Mouse (Mus musculus): ENCODE results near the gene Slc39a11. TPM values are rescaled to one million over a fixed set of nuclear protein-coding genes. Genes with fewer than 3 reads are reported as not detected.

Gene Slc39a11
- polyA plus RNA-seq, 1 experiment from 2014 or later, result 32.3 TPM

DNA sequence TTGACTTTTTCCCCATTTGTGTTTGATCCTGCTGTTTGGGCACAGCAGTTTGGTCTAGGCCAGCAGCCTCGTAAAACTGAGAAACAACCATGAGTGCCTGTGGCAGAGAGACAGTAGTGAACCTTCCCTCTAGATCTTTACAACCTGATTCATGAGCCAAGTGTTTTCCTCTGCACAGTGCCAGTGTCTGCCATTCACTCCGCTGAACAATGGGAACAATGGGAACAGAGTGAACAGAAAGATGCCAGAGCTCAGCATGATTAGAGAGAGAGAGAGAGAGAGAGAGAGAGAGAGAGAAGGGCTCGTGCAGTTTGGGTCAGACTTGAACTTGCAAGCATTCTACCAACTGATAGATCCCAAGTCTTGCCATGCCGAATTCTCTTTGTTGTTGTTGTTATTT lies 199.2 kb downstream of the Slc39a11 start:
- 51% methylated on average over 4 of the region's 4 CpGs for WGBS
- no peak overlapping the region for H3K27ac ChIP-seq
- no peak overlapping the region for H3K4me2 ChIP-seq (replicated peaks)

GRCm38 (mm10) chr11:113450028-113450427 lies 199.9 kb downstream of the Slc39a11 start:
- H3K9me3 ChIP-seq (replicated peaks), result peaks cover 5% of the 10 kb centered on the region; the same call in 1 of the 2 replicates
- no peak for ATAC-seq (ENCODE audit: low FRiP score)
- H3K4me3 ChIP-seq, result no peak overlapping the region
- no peaks in the 10 kb centered on the region for H3K27me3 ChIP-seq
- H3K4me1 ChIP-seq, result peaks cover 29% of the 10 kb centered on the region
- WGBS, result 92% methylated on average over 5 of the region's 6 CpGs
- H3K36me3 ChIP-seq, result no peaks in the 10 kb centered on the region
- no peak overlapping the region for H3K9ac ChIP-seq
- H3K4me2 ChIP-seq (replicated peaks), result no peak overlapping the region
- H3K27ac ChIP-seq, result no peak overlapping the region; the same call in 1 of the 2 replicates

More for the DNA sequence above, 199.2 kb downstream of the Slc39a11 start:
- Histone ChIP-seq H3K4me1 (peaks cover 29% of the 10 kb centered on the region), H3K9me3 (replicated peaks) (peaks cover 5% of the 10 kb centered on the region; the same call in 1 of the 2 replicates), H3K36me3 (no peaks in the 10 kb centered on the region), H3K9ac (no peak overlapping the region), H3K27me3 (no peaks in the 10 kb centered on the region), H3K4me3 (no peak overlapping the region)
- ATAC-seq (ENCODE audit: low FRiP score), result no peak

DNA sequence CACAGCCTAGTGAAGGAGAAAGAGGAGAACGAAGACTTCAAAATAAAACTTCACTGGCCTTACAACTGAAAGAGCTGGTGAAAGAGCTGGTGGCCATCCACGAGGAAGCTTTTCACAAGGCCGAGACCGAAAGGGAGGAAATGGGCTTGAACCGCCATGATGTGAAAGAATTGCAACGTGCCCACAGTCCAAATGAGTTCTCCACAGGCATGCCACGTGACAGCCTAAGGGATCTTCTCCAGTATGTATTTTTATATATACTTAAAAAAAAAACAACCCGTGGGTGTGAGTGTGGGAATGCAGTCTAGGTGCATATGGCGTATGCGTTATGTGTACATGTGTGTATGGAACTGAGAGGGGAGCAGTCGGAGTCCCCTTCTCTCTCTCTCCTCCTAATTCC lies 207.8 kb downstream of the Slc39a11 start:
- ATAC-seq (ENCODE audit: low FRiP score), result no peak
- 0 out of 2 replicates have a peak, but pooled peaks cover 6% of the 10 kb centered on the region for H3K27me3 ChIP-seq

DNA sequence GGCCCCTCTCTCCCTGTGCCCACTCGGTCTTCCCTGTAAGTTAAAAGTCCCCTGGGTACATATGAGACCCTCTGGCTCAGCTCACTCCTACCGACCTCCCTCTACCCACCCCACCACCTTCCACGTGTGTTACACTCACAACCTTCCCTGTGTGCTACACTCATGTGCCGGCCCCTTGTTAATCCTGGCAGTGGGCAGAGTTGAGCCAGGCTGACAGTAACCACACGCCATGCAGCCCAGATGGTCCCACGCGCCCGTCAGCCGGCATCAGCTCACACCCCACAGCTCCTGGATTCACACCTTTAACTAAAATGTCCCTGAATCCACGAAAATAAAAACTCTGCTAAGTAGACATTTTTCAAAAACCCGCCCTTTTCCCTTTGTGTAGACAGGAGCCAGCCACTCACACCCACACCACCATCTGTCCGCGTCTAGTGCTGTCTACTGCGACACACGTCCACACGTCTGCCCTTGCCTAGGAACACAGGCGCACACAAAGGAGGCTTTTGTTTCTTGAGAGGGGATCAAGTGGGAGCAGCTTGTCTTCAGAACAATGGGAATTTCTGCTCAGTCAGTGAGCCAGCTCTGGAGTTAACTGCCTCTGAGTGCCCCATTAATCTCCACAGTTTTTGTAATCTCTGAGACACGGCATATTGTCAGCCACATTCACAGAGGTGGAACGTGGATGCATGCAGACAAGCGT lies 210.4 kb downstream of the Slc39a11 start:
- Histone ChIP-seq H3K4me3 (no peak overlapping the region), H3K4me2 (replicated peaks) (peak overlapping the region; percentile 3; the same call in 1 of the 2 replicates), H3K4me1 (peaks cover 33% of the 10 kb centered on the region), H3K36me3 (no peaks in the 10 kb centered on the region), H3K9me3 (replicated peaks) (no peaks in the 10 kb centered on the region; the same call in 1 of the 2 replicates), H3K27me3 (peaks cover 8% of the 10 kb centered on the region; the same call in 1 of the 2 replicates), H3K27ac (peak overlapping the region; percentile 87), H3K9ac (peak overlapping the region; percentile 27)
- peak; percentile 89 for ATAC-seq (ENCODE audit: low FRiP score)
- WGBS, result 25% methylated on average over 20 of the region's 20 CpGs

More for the DNA sequence above, 207.8 kb downstream of the Slc39a11 start:
- Histone ChIP-seq H3K4me2 (replicated peaks) (no peak overlapping the region), H3K27ac (no peak overlapping the region), H3K9me3 (replicated peaks) (peaks cover 5% of the 10 kb centered on the region; the same call in 1 of the 2 replicates), H3K36me3 (no peaks in the 10 kb centered on the region), H3K9ac (no peak overlapping the region), H3K4me3 (no peak overlapping the region), H3K4me1 (peaks cover 20% of the 10 kb centered on the region)
- WGBS, result 95% methylated on average over 11 of the region's 11 CpGs

DNA sequence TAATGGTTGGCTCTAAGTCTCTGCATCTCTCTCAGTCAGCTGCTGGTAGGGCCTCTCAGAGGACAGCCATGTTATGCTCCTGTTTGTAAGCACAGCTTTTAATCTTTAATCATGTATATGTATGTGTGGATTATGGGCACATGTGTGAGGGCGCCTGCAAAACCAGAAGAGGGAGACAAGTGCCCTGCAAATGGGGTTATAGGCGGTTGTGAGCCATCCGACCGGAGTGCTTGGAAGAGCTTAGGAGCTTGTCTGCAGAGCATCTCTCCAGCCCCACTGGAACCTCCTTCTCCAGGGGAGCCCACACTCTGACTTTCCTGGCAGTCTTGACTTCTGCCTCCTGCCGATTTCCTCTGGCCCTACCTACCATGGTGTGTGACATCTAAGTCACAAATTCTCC lies 211.0 kb downstream of the Slc39a11 start:
- WGBS, result 80% methylated on average over 5 of the region's 5 CpGs
- H3K27me3 ChIP-seq, result peaks cover 11% of the 10 kb centered on the region; the same call in 1 of the 2 replicates
- H3K4me3 ChIP-seq, result no peak overlapping the region
- H3K36me3 ChIP-seq, result no peaks in the 10 kb centered on the region
- no peak overlapping the region for H3K4me2 ChIP-seq (replicated peaks)
- H3K9me3 ChIP-seq (replicated peaks), result no peaks in the 10 kb centered on the region; the same call in 1 of the 2 replicates
- peak overlapping the region; percentile 87 for H3K27ac ChIP-seq
- peaks cover 35% of the 10 kb centered on the region for H3K4me1 ChIP-seq
- ATAC-seq (ENCODE audit: low FRiP score), result peak; percentile 8
- peak overlapping the region; percentile 27 for H3K9ac ChIP-seq

DNA sequence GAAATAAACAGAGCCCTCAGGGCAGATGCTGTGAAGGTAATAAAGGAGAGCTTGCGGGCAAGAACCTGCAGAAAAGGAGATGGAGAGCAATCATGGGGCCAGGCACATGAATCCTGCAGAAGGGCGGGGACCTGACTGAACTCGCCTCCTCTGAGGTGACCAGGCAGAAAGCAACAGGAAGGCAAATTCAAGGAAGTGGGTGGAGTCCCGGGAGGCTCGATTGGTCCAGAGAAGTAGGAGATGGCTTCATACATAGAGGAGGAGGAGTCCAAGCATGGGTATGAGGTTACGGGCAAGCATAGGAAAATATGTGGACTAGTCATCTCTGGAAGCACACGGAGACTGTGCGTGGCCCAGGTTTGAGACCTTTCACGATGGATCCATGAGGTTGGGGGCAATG lies 212.5 kb downstream of the Slc39a11 start:
- Histone ChIP-seq H3K27ac (no peak overlapping the region), H3K9ac (no peak overlapping the region), H3K9me3 (replicated peaks) (no peaks in the 10 kb centered on the region; the same call in 1 of the 2 replicates), H3K4me3 (no peak overlapping the region), H3K27me3 (peaks cover 11% of the 10 kb centered on the region; the same call in 1 of the 2 replicates), H3K4me2 (replicated peaks) (no peak overlapping the region), H3K4me1 (peaks cover 36% of the 10 kb centered on the region), H3K36me3 (no peaks in the 10 kb centered on the region)
- no peak for ATAC-seq (ENCODE audit: low FRiP score)
- WGBS, result 93% methylated on average over 9 of the region's 9 CpGs

DNA sequence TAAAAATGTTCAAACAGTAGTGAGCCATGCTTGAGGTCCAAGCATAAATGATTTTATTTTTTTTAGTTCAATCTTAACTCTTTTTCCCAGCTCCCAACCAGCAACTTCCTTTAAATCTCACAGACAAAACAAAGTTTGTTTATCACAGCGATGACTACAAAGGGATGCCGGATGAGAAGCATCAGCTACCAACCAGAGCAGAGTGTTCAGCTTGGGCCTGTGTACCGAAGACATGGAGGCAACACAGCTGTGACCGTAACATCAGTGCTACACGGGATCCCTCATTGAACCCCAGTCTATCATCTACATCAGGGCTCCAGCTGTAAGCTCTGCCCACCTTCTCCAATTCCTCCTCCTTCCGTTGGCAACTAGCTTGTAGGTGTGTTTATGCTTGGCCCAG lies 213.6 kb downstream of the Slc39a11 start:
- Histone ChIP-seq H3K9ac (no peak overlapping the region), H3K27me3 (peaks cover 10% of the 10 kb centered on the region; the same call in 1 of the 2 replicates), H3K4me3 (no peak overlapping the region), H3K4me1 (peaks cover 37% of the 10 kb centered on the region), H3K9me3 (replicated peaks) (peaks cover 4% of the 10 kb centered on the region; the same call in 1 of the 2 replicates), H3K4me2 (replicated peaks) (no peak overlapping the region), H3K27ac (no peak overlapping the region), H3K36me3 (0 out of 2 replicates have a peak, but pooled peaks cover 3% of the 10 kb centered on the region)
- no peak for ATAC-seq (ENCODE audit: low FRiP score)
- 89% methylated on average over 6 of the region's 6 CpGs for WGBS

DNA sequence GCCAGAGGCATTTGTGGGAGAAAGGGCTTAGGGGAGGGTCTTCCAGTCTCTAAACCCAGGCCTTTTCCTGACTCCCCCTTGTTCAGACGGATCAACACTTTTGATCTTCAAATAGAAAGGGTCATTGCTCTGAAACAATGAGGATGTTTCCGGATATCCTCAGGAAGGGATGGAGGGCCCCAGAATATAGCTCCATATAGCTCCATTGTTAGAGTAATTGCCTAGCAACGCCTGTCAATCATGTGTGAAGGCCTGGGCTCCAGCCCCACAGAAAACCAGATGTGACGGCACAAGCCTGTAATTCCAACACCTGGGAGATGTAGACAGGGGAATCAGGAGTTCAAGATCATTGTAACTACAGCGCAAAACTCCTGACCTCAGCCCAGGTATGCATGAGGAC lies 214.2 kb downstream of the Slc39a11 start:
- Histone ChIP-seq H3K36me3 (0 out of 2 replicates have a peak, but pooled peaks cover 3% of the 10 kb centered on the region), H3K4me3 (no peak overlapping the region), H3K27me3 (peaks cover 10% of the 10 kb centered on the region; the same call in 1 of the 2 replicates), H3K4me1 (peaks cover 39% of the 10 kb centered on the region), H3K9me3 (replicated peaks) (0 out of 2 replicates have a peak, but pooled peaks cover 4% of the 10 kb centered on the region), H3K9ac (no peak overlapping the region), H3K4me2 (replicated peaks) (no peak overlapping the region), H3K27ac (no peak overlapping the region)
- no peak for ATAC-seq (ENCODE audit: low FRiP score)
- WGBS, result 35% methylated on average over 5 of the region's 5 CpGs

DNA sequence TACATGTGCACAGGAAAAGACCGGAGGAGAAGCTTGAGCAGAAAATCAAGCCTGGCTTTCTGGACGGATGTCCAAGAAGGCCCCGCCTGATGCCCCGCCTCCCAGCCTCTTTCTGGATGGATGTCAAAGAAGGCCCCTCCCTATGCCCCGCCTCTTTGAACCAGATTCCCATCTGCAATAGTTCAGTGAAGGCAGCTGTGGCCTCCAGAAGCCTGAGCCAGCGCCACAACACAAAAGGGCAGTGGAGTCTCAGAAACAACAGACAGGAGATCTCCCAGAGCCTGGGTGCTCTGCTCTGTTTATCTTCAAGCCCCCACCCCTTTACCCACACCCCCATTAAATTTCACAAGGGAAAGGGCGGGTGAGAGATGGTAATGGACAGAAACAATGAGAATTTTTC lies 218.7 kb downstream of the Slc39a11 start:
- no peak overlapping the region for H3K4me2 ChIP-seq (replicated peaks)
- H3K27me3 ChIP-seq, result peaks cover 15% of the 10 kb centered on the region; the same call in 1 of the 2 replicates
- WGBS, result 60% methylated on average over 7 of the region's 7 CpGs
- H3K36me3 ChIP-seq, result 0 out of 2 replicates have a peak, but pooled peaks cover 3% of the 10 kb centered on the region
- no peak overlapping the region for H3K4me3 ChIP-seq
- H3K4me1 ChIP-seq, result peaks cover 21% of the 10 kb centered on the region
- 0 out of 2 replicates have a peak, but pooled peaks cover 4% of the 10 kb centered on the region for H3K9me3 ChIP-seq (replicated peaks)
- H3K27ac ChIP-seq, result peak overlapping the region; percentile 62
- no peak overlapping the region for H3K9ac ChIP-seq
- ATAC-seq (ENCODE audit: low FRiP score), result no peak

GRCm38 (mm10) chr11:113425882-113426281 lies 224.0 kb downstream of the Slc39a11 start:
- Histone ChIP-seq H3K4me1 (peaks cover 15% of the 10 kb centered on the region), H3K27me3 (peaks cover 4% of the 10 kb centered on the region; the same call in 1 of the 2 replicates), H3K4me2 (replicated peaks) (no peak overlapping the region), H3K4me3 (no peak overlapping the region), H3K36me3 (no peaks in the 10 kb centered on the region), H3K9ac (no peak overlapping the region), H3K27ac (0 out of 2 replicates have a peak overlapping the region, but pooled peaks have one; percentile 42), H3K9me3 (replicated peaks) (no peaks in the 10 kb centered on the region)
- WGBS, result 55% methylated on average over 9 of the region's 9 CpGs
- no peak for ATAC-seq (ENCODE audit: low FRiP score)

DNA sequence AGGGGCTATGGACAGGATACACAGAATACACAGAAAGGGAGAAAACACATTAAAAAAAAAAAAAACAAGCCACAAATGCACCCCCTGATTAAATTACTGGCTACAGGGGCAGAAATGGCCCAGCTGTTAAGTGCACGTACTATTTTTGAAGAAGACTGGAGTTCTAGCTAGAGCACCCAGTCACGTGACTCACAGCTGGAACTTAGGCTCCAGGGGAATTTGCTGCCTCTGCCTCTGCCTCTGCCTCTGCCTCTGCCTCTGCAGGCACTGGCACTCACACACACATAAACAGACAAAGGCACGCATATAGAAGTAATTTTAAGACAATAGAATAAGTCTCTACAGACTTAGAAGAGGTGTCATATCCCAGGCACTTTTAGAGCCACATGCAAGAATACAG lies 224.4 kb downstream of the Slc39a11 start:
- Histone ChIP-seq H3K9ac (no peak overlapping the region), H3K4me1 (peaks cover 15% of the 10 kb centered on the region), H3K9me3 (replicated peaks) (no peaks in the 10 kb centered on the region), H3K4me3 (no peak overlapping the region), H3K27ac (0 out of 2 replicates have a peak overlapping the region, but pooled peaks have one; percentile 42), H3K4me2 (replicated peaks) (no peak overlapping the region), H3K36me3 (no peaks in the 10 kb centered on the region), H3K27me3 (peaks cover 4% of the 10 kb centered on the region; the same call in 1 of the 2 replicates)
- ATAC-seq (ENCODE audit: low FRiP score), result no peak
- WGBS, result 85% methylated on average over 3 of the region's 3 CpGs

GRCm38 (mm10) chr11:113424765-113425164 lies 225.1 kb downstream of the Slc39a11 start:
- no peak for ATAC-seq (ENCODE audit: low FRiP score)
- WGBS, result 91% methylated on average over 3 of the region's 4 CpGs
- no peak overlapping the region for H3K4me3 ChIP-seq
- H3K9me3 ChIP-seq (replicated peaks), result no peaks in the 10 kb centered on the region
- no peak overlapping the region for H3K9ac ChIP-seq
- H3K4me1 ChIP-seq, result peaks cover 15% of the 10 kb centered on the region
- H3K27ac ChIP-seq, result no peak overlapping the region
- H3K36me3 ChIP-seq, result no peaks in the 10 kb centered on the region
- H3K27me3 ChIP-seq, result peaks cover 4% of the 10 kb centered on the region; the same call in 1 of the 2 replicates
- no peak overlapping the region for H3K4me2 ChIP-seq (replicated peaks)

All from hindbrain, embryonic 12.5 days (tissue).